Mouse (Mus musculus) left cerebral cortex, adult 2 months (tissue): ENCODE results near the gene Atp6v0a2. TPM values are rescaled to one million over a fixed set of nuclear protein-coding genes. Genes with fewer than 3 reads are reported as not detected.

Experiments
- DNase-seq, 2 experiments: peaks; one replicate each; pipeline ENCODE4 v3.0.0; 2021 to 2022; ENCODE audit warnings: low spot score in 2 of 2, mixed read lengths in 1 of 2; ENCODE audit errors: extremely low spot score in 1 of 2
- H3K27ac ChIP-seq: fragments of 200-600 bp; 2 replicates; pipeline ENCODE4 v1.8.1; 2022
- H3K4me3 ChIP-seq: fragments of 200-600 bp; 2 replicates; pipeline ENCODE4 v1.8.1; 2022
- CTCF ChIP-seq: fragments of 200-600 bp; IDR thresholded peaks from 2 replicates; pipeline ENCODE4 v1.8.1; 2022; ENCODE audit warnings: antibody characterized with exemption, mild to moderate bottlenecking, moderate library complexity
- intact Hi-C: fragments of 180-260 bp; cut with DNase I; formaldehyde crosslinking; loops from one replicate; pipeline ENCODE4 v1.15.1; 2025
- total RNA-seq, 2 experiments: library from RNA; stranded (reverse); gene quantifications; 2 replicates each; pipeline ENCODE4 v1.2.3; 2021

The Atp6v0a2 gene
- total RNA-seq, 2 experiments from 2014 or later = 59.2 to 71.4 TPM

- no peak for TF ChIP-seq CTCF
- Histone ChIP-seq H3K27ac (no peak overlapping the region), H3K4me3 (no peak overlapping the region)
- intact Hi-C loops = no loop called here
- no peak for DNase-seq
Observed at GRCm38 (mm10) chr5:124751656-124752055, 123.3 kb downstream of the Atp6v0a2 start.

- TF ChIP-seq CTCF = peak; percentile 44
Observed at GRCm38 (mm10) chr5:124761011-124761410, 132.6 kb downstream of the Atp6v0a2 start.

GRCm38 (mm10) chr5:124761787-124762186, 133.4 kb downstream of the Atp6v0a2 start:
- Histone ChIP-seq H3K27ac (no peak overlapping the region), H3K4me3 (no peak overlapping the region)
- no peak for DNase-seq
- TF ChIP-seq CTCF = no peak; the same call in none of the 2 replicates
- intact Hi-C loops = no loop called here

More at GRCm38 (mm10) chr5:124761011-124761410, 132.6 kb downstream of the Atp6v0a2 start:
- Histone ChIP-seq H3K4me3 (no peak overlapping the region), H3K27ac (no peak overlapping the region)
- intact Hi-C loops = no loop called here
- no peak for DNase-seq

Other genes starting within 250 kb of the Atp6v0a2 start
- gene Sbno1, start 202.6 kb upstream of the Atp6v0a2 start, total RNA-seq = 100 to 1,000 TPM; 180 to 185 TPM
- gene Kmt5a, start 188.6 kb upstream of the Atp6v0a2 start, total RNA-seq = 10 to 100 TPM; 60.9 to 74.6 TPM
- gene Rilpl2, start 150.2 kb upstream of the Atp6v0a2 start, total RNA-seq = 10 to 100 TPM; 17.9 to 21.0 TPM
- 10 to 100 TPM; 19.9 to 20.8 TPM for gene Snrnp35, start 145.4 kb upstream of the Atp6v0a2 start, total RNA-seq
- gene Rilpl1, start 97.2 kb upstream of the Atp6v0a2 start, total RNA-seq = 10 to 100 TPM; 84.6 to 84.8 TPM
- gene Tmed2, start 87.9 kb upstream of the Atp6v0a2 start, total RNA-seq = 10 to 100 TPM; 95.4 to 98.9 TPM
- 10 to 100 TPM; 25.8 to 28.3 TPM for gene Ddx55, start 75.7 kb upstream of the Atp6v0a2 start, total RNA-seq
- gene Eif2b1, start 49.4 kb upstream of the Atp6v0a2 start, total RNA-seq = 10 to 100 TPM; 35.1 to 37.7 TPM
- 10 to 100 TPM; 26.6 to 28.6 TPM for gene Gtf2h3, start 49.4 kb upstream of the Atp6v0a2 start, total RNA-seq
- under 1 TPM; 0.36 to 0.47 TPM for gene Dnah10, start 96.5 kb downstream of the Atp6v0a2 start, total RNA-seq
- gene Ccdc92, start 233.8 kb downstream of the Atp6v0a2 start, total RNA-seq = 10 to 100 TPM; 80.9 to 86.3 TPM
- 10 to 100 TPM; 68.4 to 77.1 TPM for gene Zfp664, start 234.1 kb downstream of the Atp6v0a2 start, total RNA-seq